Mouse (Mus musculus): Measurements from ENCODE around the gene Mvk.

Mvk gene

DNA sequence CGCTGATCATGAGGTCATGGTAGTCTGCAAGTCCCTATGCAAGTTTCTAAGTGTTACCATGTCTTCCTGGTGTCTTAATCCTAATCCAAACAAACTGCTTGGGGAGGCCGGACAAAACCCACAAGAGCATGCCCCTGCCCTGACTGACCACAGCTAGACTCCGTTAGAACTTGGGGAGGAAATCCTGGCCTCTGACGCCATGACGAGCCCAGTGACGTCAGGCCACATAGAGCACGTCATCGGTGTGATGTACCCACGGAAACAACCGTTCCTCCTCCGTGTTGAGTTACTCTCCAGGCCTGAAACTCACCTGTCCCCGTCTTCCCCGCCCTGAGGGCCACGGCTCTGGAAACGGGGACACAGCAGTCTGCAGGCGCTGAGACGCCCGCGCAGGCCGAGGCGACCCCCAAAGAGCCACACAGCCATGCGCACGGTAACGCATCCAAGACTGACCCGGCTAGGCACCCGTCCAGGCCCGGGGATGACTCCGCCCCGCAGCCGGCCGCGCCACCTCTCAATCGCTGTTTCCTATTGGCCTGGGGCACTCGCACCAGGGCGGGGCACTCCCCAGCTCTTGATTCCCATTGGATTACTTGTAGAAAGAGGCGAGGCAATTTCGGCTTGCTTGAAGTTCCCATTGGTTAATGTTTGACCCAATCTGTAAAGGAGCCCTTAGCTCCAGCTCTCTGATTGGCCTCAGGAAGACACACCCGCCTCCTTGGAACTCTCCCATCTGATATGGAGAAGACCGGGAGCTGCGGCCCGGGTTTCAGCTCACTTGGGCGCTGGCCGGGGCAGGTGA is at the start of gene Mvk, which contains the start of gene Mmab:
Gene Mvk, plus strand, starts transcription at position 704 of the 802 bp plus-strand sequence.
Gene Mmab, minus strand, starts transcription at position 495 of the 802 bp plus-strand sequence.
- DNase-seq (ENCODE audit: low read depth), result peak; percentile 98

DNA sequence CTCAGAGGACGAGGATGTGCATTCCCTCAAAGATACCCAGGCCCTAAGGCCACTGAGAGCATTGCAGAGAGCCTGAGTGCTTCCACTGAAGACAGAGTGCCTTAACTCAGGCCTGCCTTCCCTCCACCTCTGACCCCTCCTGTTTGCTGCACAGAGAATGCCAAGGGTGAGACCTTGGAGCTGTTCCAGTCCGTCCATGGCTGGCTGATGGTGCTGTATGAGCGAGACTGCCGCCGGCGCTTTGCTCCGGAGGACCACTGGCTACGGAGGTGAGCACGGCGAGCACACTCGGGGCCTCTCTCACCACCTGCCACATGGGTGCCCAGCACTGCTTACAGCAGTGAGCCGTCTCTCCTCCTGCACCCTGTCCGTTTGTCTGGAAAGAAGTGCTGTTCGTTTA is 37.5 kb upstream of the Mvk start:
- DNase-seq (ENCODE audit: low read depth), result peak; percentile 24

DNA sequence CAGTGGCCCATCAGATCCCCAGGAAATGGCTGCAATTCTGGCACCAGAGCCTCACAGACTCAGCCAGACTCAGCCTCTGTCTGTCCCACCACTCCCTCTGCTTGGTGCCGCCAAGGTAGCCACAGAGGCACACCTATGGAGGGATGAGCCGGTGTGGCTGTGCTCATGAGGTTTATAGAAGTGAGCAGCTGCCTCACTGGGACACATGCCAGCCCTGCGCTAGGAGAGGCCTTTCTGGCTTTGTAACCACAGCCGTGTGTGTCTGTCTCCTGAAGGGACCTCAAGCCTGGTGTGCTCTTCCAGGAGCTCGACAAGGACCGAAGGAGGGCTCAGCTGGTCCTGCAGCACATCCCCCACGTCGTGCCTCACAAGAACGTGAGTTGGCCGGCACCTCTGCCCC is 36.8 kb upstream of the Mvk start:
- DNase-seq (ENCODE audit: low read depth), result peak; percentile 76

DNA sequence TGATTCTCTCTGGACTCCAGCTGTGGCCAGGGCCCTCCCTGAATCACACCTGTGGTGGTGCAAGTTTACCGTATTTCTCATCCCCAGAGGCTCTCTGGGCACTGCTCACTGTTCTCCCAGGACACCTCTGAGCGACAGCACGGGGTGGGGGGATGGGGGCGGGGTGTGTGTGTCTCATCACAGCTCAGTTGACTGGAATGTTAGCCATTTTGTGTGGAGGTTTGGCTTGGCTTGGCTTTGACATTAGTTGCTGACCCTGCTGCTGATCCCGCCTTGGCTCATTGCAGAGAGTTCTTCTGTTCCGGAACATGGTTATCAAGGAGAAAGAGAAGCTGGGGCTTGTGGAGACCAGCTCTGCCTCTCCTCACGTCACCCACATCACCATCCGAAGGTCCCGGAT is 36.3 kb upstream of the Mvk start:
- peak; percentile 83 for DNase-seq (ENCODE audit: low read depth)

DNA sequence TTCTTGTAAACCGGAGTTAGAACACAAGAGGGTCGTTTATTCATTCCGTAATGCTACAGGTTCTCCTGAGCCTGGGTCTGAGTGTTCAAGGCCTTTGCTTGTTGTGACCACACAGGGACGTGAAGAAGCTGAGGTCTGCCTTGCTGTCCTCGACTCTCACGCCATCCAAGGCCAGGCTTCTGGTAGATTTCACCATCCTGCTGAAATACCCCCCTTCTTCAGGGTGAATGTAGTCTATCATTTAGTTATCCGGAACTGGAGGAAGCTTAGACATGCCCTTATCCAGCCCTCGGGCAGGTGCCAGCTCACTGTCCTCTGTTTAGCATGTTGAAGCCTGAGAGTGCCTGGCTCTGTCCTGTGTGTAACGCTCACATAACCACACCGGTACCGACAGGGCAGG is 35.2 kb upstream of the Mvk start:
- no peak for DNase-seq (ENCODE audit: low read depth)

DNA sequence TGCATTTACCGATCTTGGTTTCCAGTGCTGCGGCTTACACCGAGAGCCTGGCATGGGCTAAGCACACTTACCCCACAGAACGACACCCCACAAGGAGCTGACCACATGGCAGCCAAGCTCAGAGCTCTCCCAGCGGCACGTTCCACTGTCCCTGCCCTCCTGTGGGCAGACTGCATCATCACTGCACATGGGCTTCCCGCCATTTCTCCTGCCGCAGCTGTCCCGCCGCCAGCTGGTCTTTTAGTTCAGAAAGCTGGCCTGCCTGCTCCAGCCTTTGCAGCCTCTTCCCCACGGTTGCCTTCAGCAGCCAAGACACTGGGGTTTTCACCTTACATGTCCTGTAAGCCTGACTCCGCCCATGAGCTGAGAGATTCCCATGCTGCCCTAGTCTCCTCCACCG is 33.6 kb upstream of the Mvk start:
- DNase-seq (ENCODE audit: low read depth), result no peak

DNA sequence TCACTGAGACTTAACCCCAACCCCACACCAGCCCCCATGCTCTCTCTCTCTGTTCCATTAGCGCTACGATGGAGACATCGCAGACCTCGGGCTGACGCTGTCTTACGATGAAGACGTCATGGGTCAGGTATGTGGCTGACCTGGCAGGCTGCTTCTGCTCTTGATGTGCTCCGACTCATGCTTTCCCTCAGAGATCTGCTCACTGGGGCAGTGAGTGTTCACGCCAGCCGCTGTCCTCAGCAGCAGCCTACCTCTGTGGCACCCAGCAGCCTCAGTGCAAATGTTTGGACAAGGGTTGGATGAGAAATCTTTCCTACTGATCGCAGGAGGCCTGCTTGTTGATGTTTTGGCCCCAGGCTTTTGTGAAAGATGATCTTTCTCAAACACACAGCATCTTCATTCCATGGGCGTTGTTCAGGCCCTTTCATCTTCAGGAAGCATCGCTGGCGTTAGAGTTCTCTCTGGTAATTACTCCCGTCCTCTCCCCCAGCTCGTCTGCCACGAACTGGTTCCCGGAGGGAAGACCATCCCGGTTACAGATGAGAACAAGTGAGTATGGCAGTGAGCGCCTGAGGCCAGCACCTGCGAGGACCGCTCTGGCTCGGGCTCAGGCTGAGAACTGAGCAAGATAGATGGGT is 31.6 kb upstream of the Mvk start:
- peak; percentile 73 for DNase-seq (ENCODE audit: low read depth)

DNA sequence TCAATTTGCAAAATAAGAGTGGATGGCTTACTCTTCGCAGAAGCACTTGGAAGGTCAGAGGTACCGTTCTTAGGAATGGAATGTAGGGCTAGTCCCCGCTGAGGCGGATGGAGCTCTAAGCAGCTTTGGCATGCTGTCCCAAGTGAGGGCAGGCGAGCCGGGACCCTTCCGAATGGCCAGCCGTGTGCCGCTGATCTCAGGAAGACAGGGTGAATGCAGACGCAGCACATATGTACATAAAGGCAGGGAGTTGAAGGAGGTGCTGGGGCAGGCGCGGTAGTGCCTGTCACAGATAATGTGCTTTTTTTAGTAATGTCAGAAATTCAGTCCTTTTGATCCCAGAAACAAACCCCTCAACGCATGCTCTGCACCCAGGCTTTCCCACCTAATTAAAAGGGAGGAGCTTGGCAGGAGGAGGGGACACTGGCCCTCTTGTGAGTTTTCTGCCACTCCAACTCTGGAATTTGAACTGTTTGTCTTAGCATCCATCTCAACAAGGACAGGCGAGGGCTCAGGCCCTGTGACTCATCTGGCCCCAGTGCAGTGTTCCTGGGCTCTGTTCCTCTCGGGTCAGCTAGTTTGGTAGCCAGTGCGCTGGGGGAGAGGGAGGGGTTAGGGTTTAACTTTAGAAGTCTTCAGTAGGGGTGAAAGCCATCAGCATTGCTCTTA is 30.9 kb upstream of the Mvk start:
- peak; percentile 85 for DNase-seq (ENCODE audit: low read depth)

DNA sequence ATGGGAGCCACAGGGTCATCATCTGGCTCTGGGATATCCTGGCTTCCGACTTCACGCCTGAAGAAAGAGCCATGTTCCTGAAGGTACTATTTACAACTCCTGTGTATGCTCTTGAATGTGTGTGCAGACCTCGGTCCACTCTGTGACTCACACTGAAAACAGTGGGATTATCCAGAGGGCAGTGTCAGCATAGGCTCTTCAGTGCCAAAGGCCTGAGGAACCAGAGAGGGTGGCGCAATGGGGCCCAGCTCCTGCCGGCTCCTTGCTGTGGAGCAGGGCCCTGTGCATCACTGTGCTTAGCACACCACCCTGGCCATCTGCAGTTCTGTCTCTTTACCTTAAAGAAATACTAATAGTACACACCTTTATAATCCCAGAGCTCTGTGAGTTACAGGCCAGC is 28.5 kb upstream of the Mvk start:
- DNase-seq (ENCODE audit: low read depth), result peak; percentile 79

DNA sequence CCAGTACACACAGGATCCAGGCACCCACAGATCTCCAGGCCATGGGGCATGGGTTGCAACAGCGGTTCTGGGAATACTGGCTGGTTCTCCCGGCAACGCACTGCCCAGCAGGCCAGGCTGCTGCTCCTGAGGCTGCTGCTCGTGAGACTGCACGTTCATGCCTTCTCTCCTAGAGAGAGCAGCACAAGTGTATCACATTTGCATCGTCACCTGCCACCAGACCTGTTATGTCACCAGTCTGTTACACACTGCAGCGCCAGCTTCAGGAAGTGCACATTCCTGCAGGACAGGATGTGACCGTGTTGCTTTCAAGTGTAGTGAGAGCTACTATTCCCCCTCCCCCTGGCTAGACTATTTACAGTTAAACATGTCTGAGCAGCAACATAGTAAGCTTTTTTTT is 27.2 kb upstream of the Mvk start:
- DNase-seq (ENCODE audit: low read depth), result no peak

DNA sequence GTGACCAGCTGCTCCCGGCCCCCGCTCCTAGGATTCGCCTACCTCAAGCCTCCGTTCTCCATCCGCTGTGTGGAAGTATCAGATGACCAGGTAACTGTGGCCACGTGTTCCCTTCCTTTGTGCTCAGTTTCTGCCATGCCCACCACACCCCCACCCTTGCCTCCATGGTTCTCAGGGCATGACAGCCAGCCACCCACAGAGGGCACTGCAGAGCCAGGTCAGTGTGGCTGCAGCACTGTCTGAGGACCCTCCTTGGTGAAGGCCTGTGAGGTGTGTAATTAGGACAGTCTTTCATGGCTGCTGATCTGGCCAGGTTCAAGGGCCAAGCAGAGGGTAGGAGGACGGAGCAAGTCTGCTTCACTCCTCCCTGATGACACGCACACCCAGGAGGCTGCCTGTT is 25.5 kb upstream of the Mvk start:
- DNase-seq (ENCODE audit: low read depth), result peak; percentile 44

DNA sequence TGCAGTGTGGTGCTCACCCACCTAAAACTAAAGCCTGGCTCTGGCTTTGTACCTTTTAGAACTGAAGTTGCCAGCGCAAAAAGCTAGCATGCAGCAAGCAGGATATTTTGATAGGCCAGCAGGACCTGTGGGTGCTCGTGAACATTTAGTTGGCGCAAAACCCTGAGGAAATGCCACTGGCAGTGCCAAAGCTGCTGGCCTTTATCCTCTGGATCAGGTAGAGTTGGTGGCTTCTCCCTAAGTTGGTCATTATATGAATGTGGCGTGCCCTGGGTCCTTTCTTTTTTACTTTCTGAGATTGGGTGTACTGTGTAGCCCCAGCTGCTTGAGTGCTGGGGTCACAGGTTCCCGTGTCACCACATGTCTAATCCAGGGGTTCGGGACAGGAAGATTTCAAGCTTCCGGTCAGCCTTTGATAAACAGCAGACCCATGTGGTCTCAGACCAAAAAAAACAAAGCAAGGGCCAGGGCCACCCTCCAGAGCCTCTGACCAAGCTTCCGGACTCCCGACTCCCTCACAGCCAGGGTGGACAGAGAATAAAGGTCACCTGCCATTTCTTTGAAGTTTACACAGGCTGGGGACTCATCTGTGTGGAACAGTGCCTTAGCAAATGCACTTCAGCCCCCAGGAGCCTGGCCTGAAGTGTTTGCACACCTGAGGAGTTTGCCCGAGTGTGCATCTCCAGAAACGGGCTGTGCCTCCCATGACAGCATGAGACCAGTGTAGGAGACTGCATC is 22.3 kb upstream of the Mvk start:
- no peak for DNase-seq (ENCODE audit: low read depth)

DNA sequence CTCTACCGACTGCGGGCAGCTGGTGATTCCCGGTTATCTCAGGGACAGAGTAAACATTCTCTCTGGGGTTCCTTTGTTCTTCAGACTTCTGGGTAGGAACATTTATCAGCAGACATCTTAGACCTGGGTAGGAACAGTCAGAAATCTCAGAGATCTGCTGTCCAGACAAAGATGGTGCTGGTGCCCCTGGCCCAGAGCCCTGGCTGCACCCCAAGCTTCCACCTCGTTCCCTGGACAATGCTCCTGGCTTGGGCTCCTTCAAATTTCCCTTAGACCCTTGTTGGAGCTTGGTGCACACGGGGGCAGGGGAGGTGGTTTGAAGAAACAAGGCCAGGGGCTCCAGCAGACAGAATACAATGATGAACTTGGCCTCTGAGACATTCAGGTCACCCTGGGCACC is 21.5 kb upstream of the Mvk start:
- DNase-seq (ENCODE audit: low read depth), result no peak

DNA sequence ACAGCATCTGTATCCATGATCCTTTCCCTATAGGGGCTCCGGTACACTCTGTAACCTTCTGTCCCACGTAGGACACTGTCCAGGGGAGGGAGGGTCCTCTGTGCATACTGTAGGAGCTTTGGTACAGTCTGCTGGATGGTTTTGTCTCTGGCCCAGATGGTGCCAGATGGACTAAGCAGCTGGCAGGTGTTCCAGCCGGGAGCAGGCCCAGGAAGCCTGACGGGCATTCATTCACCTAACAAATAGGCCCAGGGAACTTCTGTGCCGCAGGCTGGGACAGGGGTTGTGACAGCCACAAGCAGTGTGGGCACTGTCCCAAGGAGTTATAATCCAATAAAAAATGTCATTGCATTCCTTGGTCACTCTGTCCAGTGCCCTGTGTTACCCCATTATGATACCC is 20.1 kb upstream of the Mvk start:
- DNase-seq (ENCODE audit: low read depth), result no peak

DNA sequence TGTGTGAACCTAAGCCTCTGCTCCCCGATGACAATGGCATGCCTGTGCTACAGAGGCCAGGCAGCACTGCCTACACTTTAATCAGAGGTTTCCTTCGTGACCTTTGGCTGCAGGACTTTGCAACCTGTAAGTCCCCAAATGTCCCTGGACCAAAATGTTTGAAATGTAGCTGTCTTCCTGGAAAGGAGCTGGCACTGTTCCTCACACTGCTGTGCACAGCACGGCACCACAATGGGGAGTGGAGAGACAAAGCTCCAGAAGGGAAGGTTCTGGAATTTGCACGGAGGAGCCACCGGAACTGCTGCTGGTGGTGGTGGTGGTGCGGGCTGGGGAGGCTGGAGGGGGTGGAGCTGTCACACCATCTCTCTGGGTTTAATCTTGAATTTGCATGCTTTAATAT is 17.3 kb upstream of the Mvk start:
- no peak for DNase-seq (ENCODE audit: low read depth)

DNA sequence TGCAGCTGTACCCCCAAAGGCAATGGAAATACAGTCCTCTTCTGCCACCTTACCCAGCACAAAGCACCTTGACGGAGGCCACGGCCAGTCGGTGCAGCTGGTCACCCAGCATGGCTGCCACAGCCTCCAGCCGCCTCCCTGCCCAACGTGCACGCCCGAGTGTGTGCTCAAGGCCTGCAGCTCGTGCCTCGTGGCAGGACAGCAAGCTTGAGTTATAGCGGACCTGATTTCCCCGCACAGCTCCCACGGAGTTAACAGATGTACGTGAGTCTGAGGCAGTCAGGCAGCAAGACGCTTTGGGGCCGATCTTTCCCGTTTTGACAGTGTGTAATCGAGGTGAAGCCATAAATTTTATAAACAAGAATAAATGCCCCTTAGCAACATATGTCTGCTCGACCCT is 15.4 kb upstream of the Mvk start:
- no peak for DNase-seq (ENCODE audit: low read depth)

DNA sequence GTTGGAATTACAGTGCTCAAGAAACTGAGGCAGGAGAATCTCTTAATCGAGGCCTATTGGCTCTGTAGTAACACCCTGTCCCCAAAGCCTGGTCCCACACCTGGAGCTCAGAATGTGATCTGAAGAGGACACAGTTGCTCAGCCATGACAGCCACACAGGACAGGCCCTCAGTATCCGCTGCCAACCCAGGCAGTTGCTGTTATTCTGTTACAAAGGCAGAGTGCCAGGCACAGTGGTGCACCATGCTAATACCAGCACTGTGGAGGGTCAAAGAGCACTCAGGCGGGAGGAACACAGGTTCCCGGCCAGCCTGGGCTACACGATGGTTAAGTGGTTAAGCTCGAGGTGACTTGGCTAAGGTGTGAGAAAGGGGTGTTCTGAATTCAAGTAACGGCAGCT is 14.3 kb upstream of the Mvk start:
- DNase-seq (ENCODE audit: low read depth), result no peak

DNA sequence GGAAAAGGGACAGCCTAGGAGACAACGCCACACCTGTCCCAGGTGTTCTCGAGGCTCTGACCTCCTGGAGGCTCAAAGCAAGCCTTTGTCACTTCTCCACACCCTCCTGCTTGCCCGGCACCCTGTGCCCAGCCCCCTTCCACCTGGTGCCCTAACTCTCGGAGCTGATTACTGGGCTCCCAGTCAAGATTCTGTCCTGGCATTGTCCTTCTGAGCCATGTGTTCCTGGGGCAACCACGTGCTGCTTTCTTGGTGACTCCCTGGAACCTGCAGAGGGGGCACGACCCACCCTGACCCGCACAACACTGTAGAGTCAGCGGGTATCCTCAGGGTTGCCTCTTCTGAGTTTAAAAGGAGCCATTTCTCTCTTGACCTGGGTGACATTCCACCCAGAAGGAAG is 9.7 kb upstream of the Mvk start:
- DNase-seq (ENCODE audit: low read depth), result no peak

DNA sequence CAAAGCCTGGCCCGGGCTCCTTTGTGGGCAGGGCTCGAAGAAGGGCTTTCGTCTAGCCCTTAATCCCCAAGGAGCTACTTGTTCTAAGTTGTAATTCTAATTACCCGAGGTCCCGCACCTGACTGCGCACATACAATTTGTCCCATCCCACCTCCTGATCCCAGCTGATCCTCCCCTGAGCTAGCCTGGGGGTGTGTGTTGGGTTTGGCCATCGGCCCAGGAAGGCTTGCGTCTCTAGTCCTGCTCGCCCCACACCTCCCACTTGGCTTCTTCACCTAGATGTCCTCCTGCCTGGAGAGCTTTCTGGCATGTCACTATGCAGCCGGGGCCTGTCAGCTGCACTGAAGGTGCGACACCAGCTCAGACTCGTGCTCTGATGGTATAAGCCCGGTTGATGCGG is 8.5 kb upstream of the Mvk start:
- no peak for DNase-seq (ENCODE audit: low read depth)

DNA sequence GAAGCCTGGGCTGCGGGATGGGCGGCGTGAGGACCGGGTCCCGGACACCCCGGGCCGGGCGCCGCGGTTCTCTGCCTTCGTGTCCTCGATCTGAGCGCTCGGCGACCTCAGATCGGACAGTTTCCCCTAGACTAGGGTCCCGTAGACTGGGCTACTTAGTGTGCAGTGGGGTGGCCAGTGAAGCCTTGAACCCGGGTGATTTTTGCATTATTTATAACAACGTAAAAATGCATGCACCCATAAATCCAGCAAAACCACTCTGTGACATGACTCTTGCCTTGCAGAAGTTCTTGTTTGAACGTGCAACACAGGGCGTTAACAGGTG is 261 bp downstream of the Mvk start:
- no peak for DNase-seq (ENCODE audit: low read depth)

DNA sequence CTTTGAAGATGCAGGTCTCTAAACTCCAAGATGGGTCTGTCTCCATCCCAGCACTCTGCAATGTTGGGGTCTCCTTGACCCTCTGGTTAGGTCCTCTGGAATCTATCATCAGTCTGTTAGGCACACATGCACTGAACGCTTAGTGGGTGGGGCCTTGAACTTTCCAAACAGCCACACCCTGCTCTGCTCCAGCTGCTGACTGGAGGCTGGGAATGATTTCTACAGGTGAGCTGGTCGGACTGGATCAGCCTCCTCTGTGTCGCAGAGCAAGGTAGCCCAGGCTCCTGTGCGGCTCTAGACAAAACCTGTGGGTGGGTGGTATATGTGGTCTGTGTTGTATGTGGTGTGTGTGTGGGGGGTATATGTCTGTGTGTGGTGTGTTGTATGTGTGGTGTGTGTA is 4.9 kb downstream of the Mvk start:
- no peak for DNase-seq (ENCODE audit: low read depth)

DNA sequence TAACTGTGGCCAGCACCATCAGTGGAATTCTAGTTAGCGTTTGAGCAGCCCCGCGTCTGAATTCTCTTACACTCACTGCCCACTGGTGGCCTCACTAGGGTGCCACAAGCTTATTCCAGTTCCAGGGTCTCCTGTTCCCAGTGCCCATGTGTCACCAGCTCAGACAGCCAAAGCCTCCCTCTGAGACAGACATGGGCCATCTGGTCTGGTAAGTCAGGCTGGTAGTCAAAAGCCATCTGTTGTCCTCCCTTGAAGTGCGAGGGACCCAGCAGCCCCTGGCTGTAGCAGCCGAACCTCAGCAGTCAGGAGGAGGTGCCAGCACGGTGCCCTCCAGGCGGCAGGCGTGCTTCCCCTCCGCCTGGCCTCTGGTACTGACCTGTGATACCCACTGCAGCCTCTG is 12.2 kb downstream of the Mvk start:
- DNase-seq (ENCODE audit: low read depth), result no peak
